Mouse (Mus musculus) left cerebral cortex, postnatal 4 days (tissue): ENCODE data around the gene Pde4d. TPM values are rescaled to one million over a fixed set of nuclear protein-coding genes. Genes with fewer than 3 reads are reported as not detected.

ENCODE experiments used
- DNase-seq: peaks from one replicate; pipeline ENCODE4 v3.0.0-alpha.2; 2022
- intact Hi-C: fragments of 180-260 bp; cut with DNase I; formaldehyde crosslinking; loops from one replicate; pipeline ENCODE4 v1.15.1; 2025
- total RNA-seq, 2 experiments: library from RNA; stranded (reverse); gene quantifications; 2 replicates each; pipeline ENCODE4 v1.2.3; 2021

The Pde4d gene
- total RNA-seq, 2 experiments from 2014 or later, result 107 to 117 TPM

DNA sequence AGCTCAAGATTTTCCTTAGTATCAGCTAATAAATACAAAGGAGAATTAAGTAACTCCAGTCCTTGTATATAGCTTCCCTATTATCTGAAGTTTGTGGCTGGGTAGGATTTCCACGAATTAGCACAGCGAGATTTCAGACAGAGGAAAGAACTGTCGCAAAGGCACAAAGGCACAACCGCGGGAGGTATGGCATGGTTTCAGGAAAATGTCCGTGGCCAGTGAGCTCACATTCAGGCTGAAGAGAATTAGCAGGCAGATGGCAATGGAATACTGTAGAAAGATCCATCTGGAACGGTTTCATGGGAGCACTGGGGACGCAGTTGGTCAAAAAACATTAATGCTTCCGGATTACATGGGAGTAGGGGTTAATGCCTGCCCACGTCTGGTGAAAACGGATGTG is 898.0 kb downstream of the Pde4d start:
- DNase-seq, result peak; percentile 93
- intact Hi-C loops, result loop anchor here (5.0 to 10.0 kb wide), 2 partner anchors 115 to 387 kb away; no protein-coding TSS in a partner anchor

GRCm38 (mm10) chr13:109348316-109348715 is 898.6 kb downstream of the Pde4d start:
- intact Hi-C loops, result loop anchor here (5.0 to 10.0 kb wide), 2 partner anchors 116 to 386 kb away; no protein-coding TSS in a partner anchor
- DNase-seq, result no peak

GRCm38 (mm10) chr13:109350100-109350499 is 900.4 kb downstream of the Pde4d start:
- DNase-seq, result peak; percentile 22
- intact Hi-C loops, result no loop called here

DNA sequence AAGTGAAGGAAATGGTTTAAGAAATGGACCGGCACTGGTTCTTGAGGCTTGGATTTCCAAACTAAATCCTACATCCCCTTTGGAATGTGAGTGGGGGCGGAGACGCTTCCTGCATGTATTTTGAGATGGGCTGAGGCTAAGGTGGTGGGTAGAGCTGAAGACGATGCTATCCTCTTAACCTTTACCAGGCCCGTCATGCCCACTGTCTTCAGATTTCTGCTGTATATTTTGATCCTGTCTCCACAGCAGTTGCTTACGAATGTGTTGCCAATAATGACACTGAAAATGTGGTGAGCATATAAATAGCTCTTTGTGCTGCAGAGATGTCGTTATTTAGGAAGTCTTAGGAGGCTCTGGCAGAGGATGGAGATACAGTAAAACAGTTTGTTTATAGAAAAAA is 904.3 kb downstream of the Pde4d start:
- intact Hi-C loops, result no loop called here
- DNase-seq, result no peak

GRCm38 (mm10) chr13:109356252-109356651 is 906.5 kb downstream of the Pde4d start:
- no peak for DNase-seq
- intact Hi-C loops, result loop anchor here (5.0 kb wide), 1 partner anchor 81 kb away; no protein-coding TSS in a partner anchor

GRCm38 (mm10) chr13:109359994-109360393 is 910.2 kb downstream of the Pde4d start:
- intact Hi-C loops, result loop anchor here (5.0 kb wide), 1 partner anchor 77 kb away; no protein-coding TSS in a partner anchor
- no peak for DNase-seq

- DNase-seq, result no peak
Observed at GRCm38 (mm10) chr13:109362340-109362739, 912.6 kb downstream of the Pde4d start.

DNA sequence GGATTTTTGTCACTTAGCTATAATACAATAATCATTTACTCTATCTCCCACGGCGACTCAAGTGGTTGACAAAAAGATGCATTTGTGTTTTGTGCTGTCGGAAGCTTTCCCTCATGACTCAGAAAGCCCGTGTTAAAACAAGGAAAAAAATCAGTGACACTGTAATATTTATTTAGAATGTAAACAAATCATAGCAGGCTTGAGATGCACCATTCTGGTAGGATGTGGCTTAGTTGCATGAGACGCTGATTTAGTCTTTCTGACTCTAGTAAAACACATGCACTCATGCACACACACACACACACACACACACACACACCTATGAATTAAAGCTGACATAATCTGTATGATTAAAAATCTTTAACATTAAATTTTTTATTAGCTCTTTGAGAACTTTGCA is 924.7 kb downstream of the Pde4d start:
- DNase-seq, result no peak
- intact Hi-C loops, result no loop called here

More at GRCm38 (mm10) chr13:109362340-109362739, 912.6 kb downstream of the Pde4d start:
- intact Hi-C loops, result no loop called here

- intact Hi-C loops, result no loop called here
- DNase-seq, result no peak
Observed at GRCm38 (mm10) chr13:109376681-109377080, 926.9 kb downstream of the Pde4d start.

GRCm38 (mm10) chr13:109380149-109380548 is 930.4 kb downstream of the Pde4d start:
- intact Hi-C loops, result no loop called here
- no peak for DNase-seq

DNA sequence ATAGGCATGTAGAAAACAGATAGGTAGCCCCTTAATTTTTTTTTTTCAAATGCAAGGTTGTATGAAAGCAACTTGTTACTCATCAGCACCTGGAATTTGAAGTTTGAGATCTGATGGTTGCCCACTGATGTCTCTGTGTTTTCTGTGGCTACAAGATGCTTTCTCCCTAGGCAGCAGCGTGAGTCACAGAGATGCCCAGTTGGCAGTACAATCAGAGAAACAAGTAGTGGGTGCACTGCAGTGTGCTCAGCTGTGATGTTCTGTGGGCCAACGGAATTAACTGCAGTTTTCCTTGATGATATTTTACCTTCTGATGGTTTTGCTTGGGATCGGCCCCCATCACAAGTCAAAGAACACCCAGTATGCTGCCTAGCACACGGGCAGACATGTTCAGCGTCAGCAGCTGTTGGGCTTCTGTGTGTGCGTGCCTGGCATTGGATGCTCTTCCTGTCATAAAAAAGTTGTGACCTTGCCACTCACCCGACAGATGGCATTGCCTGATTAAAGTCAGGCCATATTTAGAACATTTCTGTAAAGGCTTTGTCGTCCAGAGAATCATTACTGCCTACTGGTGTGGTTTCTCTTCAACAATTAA is 939.0 kb downstream of the Pde4d start:
- DNase-seq, result peak; percentile 9
- intact Hi-C loops, result no loop called here

GRCm38 (mm10) chr13:109402396-109402795 is 952.6 kb downstream of the Pde4d start:
- intact Hi-C loops, result no loop called here
- DNase-seq, result no peak

GRCm38 (mm10) chr13:109402936-109403335 is 953.2 kb downstream of the Pde4d start:
- intact Hi-C loops, result no loop called here
- no peak for DNase-seq

- no peak for DNase-seq
- intact Hi-C loops, result no loop called here
Observed at GRCm38 (mm10) chr13:109406341-109406740, 956.6 kb downstream of the Pde4d start.

DNA sequence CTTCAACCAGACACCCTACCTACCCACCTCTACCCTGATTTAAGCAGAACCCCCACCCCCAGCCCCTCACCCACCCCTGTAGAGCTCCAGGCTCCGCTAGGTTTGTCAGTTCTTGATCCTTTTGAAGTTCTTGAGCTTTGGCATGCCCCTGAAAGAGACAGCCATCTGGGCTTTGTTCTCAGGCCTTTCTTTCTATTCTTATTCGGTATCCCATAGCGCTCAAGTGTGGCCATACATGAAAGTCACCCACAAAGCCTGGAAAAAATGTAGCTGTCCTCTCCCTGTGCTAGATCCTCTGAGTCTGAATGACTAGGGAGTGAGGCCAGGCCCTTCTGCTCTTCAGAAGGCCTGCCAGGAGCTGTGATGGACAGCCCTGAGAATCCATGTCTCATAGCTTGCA is 957.6 kb downstream of the Pde4d start:
- intact Hi-C loops, result no loop called here
- no peak for DNase-seq

- DNase-seq, result no peak
- intact Hi-C loops, result no loop called here
Observed at GRCm38 (mm10) chr13:109420426-109420825, 970.7 kb downstream of the Pde4d start.

DNA sequence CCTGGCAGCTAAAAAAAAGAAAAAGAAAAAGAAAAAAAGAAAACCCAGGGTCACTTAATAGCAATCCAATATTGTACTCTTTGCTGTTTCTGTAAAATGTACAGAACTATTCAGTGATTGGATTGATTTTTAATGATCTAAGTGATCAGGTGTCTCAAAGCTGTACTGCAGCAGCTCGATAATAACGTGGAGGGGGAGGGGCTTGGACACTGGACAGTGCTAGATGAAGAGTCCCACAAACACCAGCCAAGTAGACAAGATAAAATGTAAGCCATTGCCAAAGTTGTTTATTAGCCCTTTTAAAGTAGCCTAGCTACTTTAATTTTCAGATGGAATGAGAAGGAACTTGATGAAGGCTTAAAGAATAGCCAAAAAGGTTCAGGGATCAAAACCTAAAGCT is 975.2 kb downstream of the Pde4d start:
- no peak for DNase-seq
- intact Hi-C loops, result no loop called here

GRCm38 (mm10) chr13:109425548-109425947 is 975.8 kb downstream of the Pde4d start:
- DNase-seq, result no peak
- intact Hi-C loops, result no loop called here

- intact Hi-C loops, result no loop called here
- no peak for DNase-seq
Observed at GRCm38 (mm10) chr13:109426058-109426457, 976.3 kb downstream of the Pde4d start.

DNA sequence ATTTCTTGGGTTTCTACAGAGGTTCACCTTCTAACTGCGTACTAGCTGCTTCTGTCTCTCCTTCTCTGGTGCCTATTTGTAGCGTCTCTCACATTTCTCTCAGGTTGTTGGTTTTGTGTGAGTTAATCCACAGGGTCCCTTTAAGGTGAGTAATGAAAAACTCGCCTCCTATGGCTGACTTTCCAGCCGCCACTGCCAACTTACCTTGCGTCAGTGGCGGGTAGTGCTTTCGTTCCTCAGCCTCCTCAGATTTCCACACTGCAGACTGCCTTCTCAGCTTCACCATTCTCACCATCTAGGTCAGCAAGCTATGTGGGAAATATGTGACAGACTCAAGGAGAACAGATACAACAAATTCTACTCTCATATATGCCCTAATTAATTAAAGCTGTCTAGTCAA is 977.8 kb downstream of the Pde4d start:
- no peak for DNase-seq
- intact Hi-C loops, result no loop called here

DNA sequence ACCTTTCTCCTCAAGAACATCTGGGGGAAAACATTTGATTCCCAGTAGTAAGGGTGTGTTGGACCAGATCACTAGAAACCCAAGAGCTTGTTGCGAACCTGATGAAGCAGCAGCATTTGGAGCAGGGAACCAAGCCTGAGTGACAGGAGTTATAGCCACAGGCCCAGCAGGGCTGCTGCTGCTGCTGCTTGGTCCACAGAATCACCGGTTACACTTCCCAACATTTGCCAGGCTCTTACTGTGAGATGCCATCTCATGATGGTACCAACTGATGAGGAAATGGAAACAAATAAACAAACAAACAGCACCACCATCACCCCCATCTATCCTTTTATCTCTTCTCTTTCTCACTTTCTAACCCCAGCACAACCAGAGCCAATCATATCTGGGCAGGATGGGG is 979.8 kb downstream of the Pde4d start:
- intact Hi-C loops, result no loop called here

DNA sequence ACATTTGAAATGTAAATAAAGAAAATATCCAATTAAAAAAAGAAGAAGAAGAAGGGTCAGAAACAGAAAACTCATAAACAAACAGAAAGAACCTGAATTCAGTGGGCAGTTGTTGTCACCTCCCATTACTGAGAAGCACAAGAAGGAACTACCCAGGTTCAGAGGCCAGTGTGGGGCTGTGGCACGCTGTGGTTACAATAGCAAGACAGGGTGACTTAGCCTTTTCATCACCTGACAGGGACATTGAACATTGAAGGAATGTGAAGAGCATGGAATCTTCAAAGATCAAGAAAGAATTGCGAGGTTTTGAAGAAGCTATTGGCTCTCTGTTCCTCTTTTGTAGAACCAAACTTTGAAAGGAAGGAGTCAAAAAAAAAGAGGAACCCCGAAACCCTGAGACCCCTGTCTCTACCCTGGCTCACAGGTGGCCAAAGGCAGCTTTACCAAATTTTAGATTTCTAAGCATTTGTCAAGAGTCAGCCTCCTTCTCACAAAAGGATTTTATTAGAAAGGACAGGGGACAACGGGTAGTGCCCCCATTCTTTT is 987.6 kb downstream of the Pde4d start:
- DNase-seq, result no peak
- intact Hi-C loops, result loop anchor here (5.0 kb wide), 1 partner anchor 80 kb away; no protein-coding TSS in a partner anchor

More for the DNA sequence above, 979.8 kb downstream of the Pde4d start:
- no peak for DNase-seq
